Mouse (Mus musculus): Measurements from ENCODE around the gene Mrgprb1.
"Not testable (repeated sequence)": the region's sequence is repeated elsewhere in the genome, so short reads cannot be mapped to it uniquely, and the experiment has no call there.

The Mrgprb1 gene

GRCm38 (mm10) chr7:48456242-48456641 lies at the start of gene Mrgprb1:
Gene Mrgprb1 (minus strand): TSS chr7:48456342.
- in situ Hi-C loops (cut with MboI, MseI) = no loop called here

GRCm38 (mm10) chr7:48499221-48499620 lies 43.1 kb upstream of the Mrgprb1 start, which contains the start of gene Mrgprx2:
Gene Mrgprx2 (minus strand): TSS chr7:48499321.
- in situ Hi-C loops (cut with MboI, MseI) = no loop called here

- in situ Hi-C loops (cut with MboI, MseI) = no loop called here
These were observed 19.6 kb downstream of the Mrgprb1 start for GRCm38 (mm10) chr7:48436581-48436980.

- in situ Hi-C loops (cut with MboI, MseI) = not testable (repeated sequence)
These were observed 20.2 kb downstream of the Mrgprb1 start for GRCm38 (mm10) chr7:48435936-48436335.
